ENCODE assay signal across 26 mouse cellular contexts in genomic region chr4:106902157-106902556, GRCm38 (mm10). TPM values are rescaled to one million over a fixed set of nuclear protein-coding genes. Genes with fewer than 3 reads are reported as not detected.
A peak's percentile ranks its signal among the peaks of the same experiment; 100 is the strongest.
DNase-seq lines count a peak whose midpoint lies in the region; ATAC-seq and TF ChIP-seq lines count a peak whose summit lies in the region.
"Had no signal": no experiment of that assay in that cellular context is flagged by ENCODE, and none has a peak within 500 bp of the region (broad histone marks: within the 10 kb centered on the region; RNA-seq: fewer than 3 reads in every experiment).

No protein-coding gene starts in this region.

- 31% methylated on average over 8 of the region's 8 CpGs for WGBS in liver, embryonic 14.5 days (ENCODE audit: insufficient replicate concordance)
- 77% methylated on average over 8 of the region's 8 CpGs for WGBS in hindbrain, embryonic 11.5 days
- WGBS in cerebellum, adult 2 months: 77% methylated on average over 8 of the region's 8 CpGs

- H3K4me1 ChIP-seq in liver, embryonic 14.5 days (replicated peaks; ENCODE audit: control insufficient read depth in 2 of 2, insufficient read depth in 2 of 2, low read length in 1 of 2): peaks cover 5 to 10% of the 10 kb centered on the region in 2 experiments; a peak in 3 of 4 replicates
- H3K4me1 ChIP-seq in hindbrain, embryonic 11.5 days (replicated peaks; ENCODE audit: control insufficient read depth, insufficient read depth, low read length): peaks cover 5% of the 10 kb centered on the region; the same call in 1 of the 2 replicates
- H3K4me1 ChIP-seq in cerebellum, adult 2 months (ENCODE audit: control insufficient read depth, insufficient read depth, low read length): no peaks in the 10 kb centered on the region
- H3K4me1 ChIP-seq: embryonic facial prominence, embryonic 12.5 days had no signal

- no peaks in the 10 kb centered on the region for H3K27me3 ChIP-seq in liver, embryonic 14.5 days (ENCODE audit: control insufficient read depth, insufficient read depth, low read length)
- H3K27me3 ChIP-seq in hindbrain, embryonic 11.5 days (ENCODE audit: control insufficient read depth, insufficient read depth, low read length): no peaks in the 10 kb centered on the region
- H3K27me3 ChIP-seq in cerebellum, adult 2 months (ENCODE audit: control insufficient read depth, insufficient read depth, low read length): no peaks in the 10 kb centered on the region
- H3K27me3 ChIP-seq: embryonic facial prominence, embryonic 12.5 days; forebrain, embryonic 15.5 days; limb, embryonic 15.5 days; neural tube, embryonic 15.5 days had no signal

- H3K4me2 ChIP-seq in liver, embryonic 14.5 days (ENCODE audit: low read depth): no peak overlapping the region
- H3K4me2 ChIP-seq in hindbrain, embryonic 11.5 days (replicated peaks; ENCODE audit: low read depth, low read length): no peak overlapping the region
- H3K4me2 ChIP-seq: embryonic facial prominence, embryonic 12.5 days; forebrain, embryonic 15.5 days; hindbrain, embryonic 14.5 days; limb, embryonic 15.5 days; lung, embryonic 15.5 days; neural tube, embryonic 15.5 days had no signal

- ATAC-seq in liver, embryonic 14.5 days (ENCODE audit: insufficient read depth): peak; percentile 52; the same call in 1 of the 2 replicates
- ATAC-seq in hindbrain, embryonic 11.5 days (ENCODE audit: low FRiP score): no peak
- ATAC-seq: CD4-positive, CD25-positive, alpha-beta regulatory T cell, adult 4 months; forebrain, embryonic 15.5 days; inflammation-experienced regulatory T-cells, adult 6 months had no signal

- H3K27ac ChIP-seq in liver, embryonic 14.5 days: no peak overlapping the region
- H3K27ac ChIP-seq in hindbrain, embryonic 11.5 days (ENCODE audit: low read depth, low read length): no peak overlapping the region
- H3K27ac ChIP-seq in cerebellum, adult 2 months (ENCODE audit: insufficient read depth, low read length): no peak overlapping the region
- H3K27ac ChIP-seq: embryonic facial prominence, embryonic 12.5 days; forebrain, embryonic 15.5 days; hindbrain, embryonic 14.5 days; left cerebral cortex, adult 2 months; limb, embryonic 15.5 days; lung, embryonic 15.5 days; neural tube, embryonic 15.5 days; stomach, postnatal 0 days had no signal

- TF ChIP-seq CTCF in liver, embryonic 14.5 days (IDR thresholded peaks at IDR 0.05; ENCODE audit: low read depth): no peak
- no peak for TF ChIP-seq CTCF in cerebellum, adult 2 months (IDR thresholded peaks at IDR 0.05; ENCODE audit: borderline replicate concordance, insufficient read depth, low read depth, low read length)

- no peak for TF ChIP-seq EP300 in liver, embryonic 14.5 days (IDR thresholded peaks at IDR 0.05; ENCODE audit: low read depth)

- no peaks in the 10 kb centered on the region for H3K36me3 ChIP-seq in liver, embryonic 14.5 days (replicated peaks; ENCODE audit: control insufficient read depth, insufficient read depth, low read depth)
- no peaks in the 10 kb centered on the region for H3K36me3 ChIP-seq in hindbrain, embryonic 11.5 days (ENCODE audit: control insufficient read depth, insufficient read depth, low read length)
- H3K36me3 ChIP-seq: embryonic facial prominence, embryonic 12.5 days; forebrain, embryonic 15.5 days; limb, embryonic 15.5 days; lung, embryonic 15.5 days; neural tube, embryonic 15.5 days had no signal

- no peaks in the 10 kb centered on the region for H3K9me3 ChIP-seq in liver, embryonic 14.5 days (ENCODE audit: control insufficient read depth, low read length)
- no peaks in the 10 kb centered on the region for H3K9me3 ChIP-seq in hindbrain, embryonic 11.5 days (ENCODE audit: control insufficient read depth, low read length)
- H3K9me3 ChIP-seq: embryonic facial prominence, embryonic 12.5 days; forebrain, embryonic 15.5 days; limb, embryonic 15.5 days; lung, embryonic 15.5 days; neural tube, embryonic 15.5 days had no signal

- DNase-seq in adrenal gland, adult 2 months: peak; percentile 41
- DNase-seq in adrenal gland, postnatal 10 days: no peak
- DNase-seq in 416B (ENCODE audit: low read depth): peak; percentile 81
- peak; percentile 37 for DNase-seq in NIH3T3 (ENCODE audit: low read depth)
- no peak for DNase-seq in liver, embryonic 14.5 days (ENCODE audit: low read depth in 3 of 3, low spot score in 3 of 3)
- no peak for DNase-seq in hindbrain, embryonic 11.5 days (ENCODE audit: low spot score)
- DNase-seq in spleen, postnatal 14 days (ENCODE audit: low spot score in 2 of 2): no peak
- DNase-seq in cerebellum, adult 2 months: no peak
- DNase-seq: adrenal gland, postnatal 36 days; cerebellum, postnatal 10 days; kidney, adult 18-20 months; kidney, postnatal 4 days; lung, postnatal 36 days; right cerebral cortex, adult 18-20 months; thymus, adult 2 months had no signal

- H3K4me3 ChIP-seq in liver, embryonic 14.5 days (ENCODE audit: insufficient read depth in 1 of 2, low read depth in 2 of 2, low read length in 2 of 2): no peak overlapping the region
- no peak overlapping the region for H3K4me3 ChIP-seq in hindbrain, embryonic 11.5 days (ENCODE audit: low read depth, low read length)
- no peak overlapping the region for H3K4me3 ChIP-seq in cerebellum, adult 2 months (replicated peaks; ENCODE audit: insufficient read depth, low read depth, low read length)
- H3K4me3 ChIP-seq: embryonic facial prominence, embryonic 12.5 days; erythroblast, embryonic 14.5 days; forebrain, embryonic 15.5 days; left cerebral cortex, adult 2 months; limb, embryonic 15.5 days; lung, embryonic 15.5 days; neural tube, embryonic 15.5 days had no signal

- no peak for TF ChIP-seq POLR2A in cerebellum, adult 2 months (IDR thresholded peaks at IDR 0.05; ENCODE audit: borderline replicate concordance, insufficient read depth, low read length)

- H3K9ac ChIP-seq in liver, embryonic 14.5 days (replicated peaks): no peak overlapping the region
- no peak overlapping the region for H3K9ac ChIP-seq in hindbrain, embryonic 11.5 days (ENCODE audit: low read depth, low read length)
- H3K9ac ChIP-seq: embryonic facial prominence, embryonic 12.5 days; forebrain, embryonic 15.5 days; hindbrain, embryonic 14.5 days; limb, embryonic 15.5 days; lung, embryonic 15.5 days; neural tube, embryonic 15.5 days had no signal

RNA-seq across cellular contexts. Expression of gene Ssbp3, which starts 8.3 kb away (rescaled TPM):
- total RNA-seq in adrenal gland, adult 2 months (2021): 10 to 100 TPM; 73.9 to 88.5 TPM
- polyA plus RNA-seq in adrenal gland, adult 2 months (2012; rRNA removed): 54.3 and 85.0 TPM in 2 replicates
- total RNA-seq in adrenal gland, postnatal 10 days (2021): 10 to 100 TPM; 50.8 to 69.0 TPM
- 48.4 and 52.1 TPM in 2 replicates for polyA plus RNA-seq in liver, embryonic 14.5 days (2012; rRNA removed)
- polyA plus RNA-seq in liver, embryonic 14.5 days (2014; fragmentation: Nextera tagmentation; extraction: Ambion mirVana): 33.0 and 37.9 TPM in 2 replicates
- polyA plus RNA-seq in hindbrain, embryonic 11.5 days (2014; fragmentation: Nextera tagmentation; extraction: Ambion mirVana): 141 and 159 TPM in 2 replicates
- polyA plus RNA-seq in cerebellum, adult 2 months (2012; rRNA removed): 126 and 134 TPM in 2 replicates

Comparison
In these comparisons a context has a peak if more than half of its experiments do, and no peak if none do; other contexts are left out.
1. DNase-seq: peak in adrenal gland, adult 2 months (single experiment), 416B (single experiment) and NIH3T3 (single experiment); none in adrenal gland, postnatal 10 days (single experiment), liver, embryonic 14.5 days (0 of 3), hindbrain, embryonic 11.5 days (single experiment), spleen, postnatal 14 days (0 of 2) and cerebellum, adult 2 months (0 of 2).